Mouse (Mus musculus) spleen, adult 2 months (tissue): Measurements from ENCODE around the gene Ccr2. TPM values are rescaled to one million over a fixed set of nuclear protein-coding genes. Genes with fewer than 3 reads are reported as not detected.
A peak's percentile ranks its signal among the peaks of the same experiment; 100 is the strongest.
"Not testable (repeated sequence)": the region's sequence is repeated elsewhere in the genome, so short reads cannot be mapped to it uniquely, and the experiment has no call there.

Source experiments
- DNase-seq, 2 experiments: peaks; one replicate each; pipeline versions ENCODE4 v3.0.0 to v3.0.0-alpha.2; 2012 to 2021; ENCODE audit warnings: low spot score in 2 of 2, low read depth in 1 of 2
- H3K27ac ChIP-seq: fragments of 200-500 bp; 2 replicates; pipeline ENCODE4 v1.5.1; 2012; ENCODE audit warnings: low read length, inconsistent platforms; ENCODE audit not compliant: insufficient read depth
- H3K27me3 ChIP-seq: fragments of 200-500 bp; 2 replicates; pipeline ENCODE4 v1.6.1; 2012; ENCODE audit warnings: mild to moderate bottlenecking, moderate library complexity, low read length, inconsistent platforms; ENCODE audit not compliant: control insufficient read depth, insufficient read depth
- H3K36me3 ChIP-seq: fragments of 200-500 bp; 2 replicates; pipeline ENCODE4 v1.6.1; 2012; ENCODE audit warnings: mild to moderate bottlenecking, low read length, inconsistent platforms; ENCODE audit not compliant: control insufficient read depth, insufficient read depth
- H3K4me1 ChIP-seq: fragments of 200-500 bp; 2 replicates; pipeline ENCODE4 v1.6.1; 2011; ENCODE audit warnings: inconsistent platforms; ENCODE audit not compliant: control insufficient read depth, insufficient read depth, insufficient read length
- H3K4me3 ChIP-seq: fragments of 200-500 bp; 2 replicates; pipeline ENCODE4 v1.5.1; 2011; ENCODE audit warnings: mild to moderate bottlenecking, inconsistent platforms; ENCODE audit not compliant: insufficient read depth, insufficient read length; ENCODE audit errors: extremely low read depth
- CTCF ChIP-seq: fragments of 200-500 bp; IDR thresholded peaks from 2 replicates; pipeline ENCODE4 v1.5.1; 2011; ENCODE audit warnings: mild to moderate bottlenecking, inconsistent platforms; ENCODE audit not compliant: insufficient read depth, insufficient read length, insufficient replicate concordance; ENCODE audit errors: extremely low read depth
- POLR2A ChIP-seq: fragments of 200-500 bp; IDR thresholded peaks from 2 replicates; pipeline ENCODE4 v1.6.1; 2011; ENCODE audit warnings: low read depth, low read length, inconsistent platforms
- WGBS: fragments of 180-500 bp; shearing (Covaris S2); methylation state at CpG from one replicate; pipeline ENCODE4 v1.1.7; 2018; 5-methylcytosine and 5-hydroxymethylcytosine counted together
- polyA plus RNA-seq: library from polyadenylated mRNA; depleted of rRNA; stranded (reverse); fragments of >200 nt; gene quantifications from 2 replicates; pipeline ENCODE4 v1.2.3, GENCODE M21; 2012; rRNA removed

Ccr2 gene
- polyA plus RNA-seq, result 3.7 TPM in 2 replicates

DNA sequence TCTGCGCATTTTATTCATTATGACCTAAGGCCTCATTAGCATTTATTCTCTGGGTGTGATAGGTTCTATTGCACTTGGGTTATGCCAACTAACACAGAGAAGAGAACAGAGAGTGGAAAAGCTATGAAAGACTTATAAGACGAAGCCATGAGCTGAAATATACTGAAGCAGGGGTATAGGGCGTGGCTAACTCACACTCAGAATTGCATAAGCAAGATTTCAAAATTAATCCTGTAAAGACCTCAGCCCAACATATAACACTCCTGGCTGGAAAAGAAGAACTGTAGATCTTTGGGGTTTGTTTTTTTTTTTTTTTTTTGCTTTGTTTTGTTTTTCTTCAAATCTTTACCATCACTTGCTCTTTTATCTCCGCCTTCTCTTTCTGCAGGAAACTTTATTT is at the start of gene Ccr2:
Ccr2 (plus strand) TSS at position 228 of the 400 bp plus-strand sequence.
- no peak for TF ChIP-seq CTCF
- no peak for TF ChIP-seq POLR2A
- no peak within 1 kb of the TSS for H3K27ac ChIP-seq
- H3K4me3 ChIP-seq, result peak within 1 kb of the TSS; percentile 0; the same call in 1 of the 2 replicates
- no peaks in the 10 kb centered on the region for H3K27me3 ChIP-seq
- H3K36me3 ChIP-seq, result no peaks in the 10 kb centered on the region
- no peak for DNase-seq
- H3K4me1 ChIP-seq, result peaks cover 4% of the 10 kb centered on the region
- 88% methylated on average over 4 of the region's 4 CpGs for WGBS

- no peak for DNase-seq
- Histone ChIP-seq H3K27me3 (no peaks in the 10 kb centered on the region), H3K4me3 (no peak overlapping the region), H3K27ac (no peak overlapping the region), H3K4me1 (no peaks in the 10 kb centered on the region; the same call in 1 of the 2 replicates), H3K36me3 (no peaks in the 10 kb centered on the region)
- TF ChIP-seq POLR2A (no peak), CTCF (no peak)
- 51% methylated on average over 2 of the region's 2 CpGs for WGBS
Observed at GRCm38 (mm10) chr9:124053532-124053931, 48.2 kb upstream of the Ccr2 start.

DNA sequence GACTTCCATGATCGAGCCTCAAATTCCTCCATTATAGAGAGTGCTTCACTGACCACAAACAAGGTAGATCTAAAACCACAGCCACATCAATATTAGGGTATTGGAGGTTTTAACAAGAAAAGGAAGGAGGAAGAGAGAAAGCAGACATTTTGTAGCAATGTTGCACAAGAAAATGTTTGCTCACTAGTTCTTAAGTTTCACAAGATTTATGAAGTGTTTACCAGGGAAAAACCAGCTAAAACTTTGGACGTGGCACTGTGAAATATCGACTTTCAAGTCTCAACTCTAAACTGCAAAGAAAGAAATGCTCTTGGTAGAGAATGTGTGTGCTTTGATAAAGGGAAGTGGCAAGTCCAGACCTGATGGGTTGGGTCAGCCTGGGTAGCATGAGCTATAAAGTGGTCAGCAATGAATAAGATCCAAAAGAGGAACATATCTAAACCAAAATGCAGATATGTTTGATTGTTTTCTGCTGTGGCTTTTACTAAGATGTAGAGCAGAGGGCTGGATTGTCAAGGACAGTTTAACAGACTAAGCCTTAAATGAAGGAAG is 45.5 kb upstream of the Ccr2 start:
- Histone ChIP-seq H3K4me1 (no peaks in the 10 kb centered on the region; the same call in none of the 2 replicates), H3K36me3 (no peaks in the 10 kb centered on the region), H3K4me3 (no peak overlapping the region), H3K27me3 (no peaks in the 10 kb centered on the region), H3K27ac (no peak overlapping the region)
- no peak for TF ChIP-seq POLR2A
- TF ChIP-seq CTCF, result no peak
- WGBS, result 20% methylated on average over 3 of the region's 3 CpGs
- no peak for DNase-seq

DNA sequence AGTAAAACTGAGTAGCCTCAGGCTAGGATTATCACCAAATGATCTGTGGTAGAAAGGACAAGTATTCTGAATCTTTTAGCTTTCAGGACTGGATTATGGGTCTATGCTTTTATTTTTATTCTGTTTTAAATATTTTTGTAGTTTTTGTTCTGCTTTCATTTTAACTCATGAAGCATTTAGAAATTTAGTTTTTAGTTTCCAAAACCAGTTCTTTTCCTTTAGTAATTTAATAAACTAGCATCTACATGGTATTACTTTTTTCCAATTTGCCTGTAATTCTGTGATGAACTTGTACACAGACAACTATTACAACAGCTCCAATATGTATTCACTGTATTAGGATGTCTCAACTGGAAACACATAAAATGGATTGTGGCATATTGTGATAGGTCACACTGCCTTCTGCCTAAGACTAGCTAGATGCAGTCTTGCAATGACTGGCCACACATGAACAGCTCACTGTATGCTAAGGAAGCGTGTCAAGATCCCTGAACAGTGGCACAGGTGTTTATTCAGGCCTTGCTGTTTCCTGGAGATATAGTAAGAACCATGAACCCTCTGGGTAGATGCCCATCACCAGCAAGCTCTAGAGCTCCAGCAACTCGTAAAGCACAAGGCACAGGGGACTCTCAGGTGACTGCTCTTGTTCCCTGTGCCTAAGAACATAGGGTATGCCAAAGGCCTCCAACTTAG is 41.9 kb upstream of the Ccr2 start:
- Histone ChIP-seq H3K27me3 (no peaks in the 10 kb centered on the region), H3K27ac (no peak overlapping the region), H3K36me3 (no peaks in the 10 kb centered on the region), H3K4me1 (no peaks in the 10 kb centered on the region; the same call in none of the 2 replicates), H3K4me3 (no peak overlapping the region)
- DNase-seq, result no peak
- TF ChIP-seq POLR2A, result no peak
- no peak for TF ChIP-seq CTCF
- whole genome bisulfite sequencing, result 78% methylated on average over 2 of the region's 2 CpGs

DNA sequence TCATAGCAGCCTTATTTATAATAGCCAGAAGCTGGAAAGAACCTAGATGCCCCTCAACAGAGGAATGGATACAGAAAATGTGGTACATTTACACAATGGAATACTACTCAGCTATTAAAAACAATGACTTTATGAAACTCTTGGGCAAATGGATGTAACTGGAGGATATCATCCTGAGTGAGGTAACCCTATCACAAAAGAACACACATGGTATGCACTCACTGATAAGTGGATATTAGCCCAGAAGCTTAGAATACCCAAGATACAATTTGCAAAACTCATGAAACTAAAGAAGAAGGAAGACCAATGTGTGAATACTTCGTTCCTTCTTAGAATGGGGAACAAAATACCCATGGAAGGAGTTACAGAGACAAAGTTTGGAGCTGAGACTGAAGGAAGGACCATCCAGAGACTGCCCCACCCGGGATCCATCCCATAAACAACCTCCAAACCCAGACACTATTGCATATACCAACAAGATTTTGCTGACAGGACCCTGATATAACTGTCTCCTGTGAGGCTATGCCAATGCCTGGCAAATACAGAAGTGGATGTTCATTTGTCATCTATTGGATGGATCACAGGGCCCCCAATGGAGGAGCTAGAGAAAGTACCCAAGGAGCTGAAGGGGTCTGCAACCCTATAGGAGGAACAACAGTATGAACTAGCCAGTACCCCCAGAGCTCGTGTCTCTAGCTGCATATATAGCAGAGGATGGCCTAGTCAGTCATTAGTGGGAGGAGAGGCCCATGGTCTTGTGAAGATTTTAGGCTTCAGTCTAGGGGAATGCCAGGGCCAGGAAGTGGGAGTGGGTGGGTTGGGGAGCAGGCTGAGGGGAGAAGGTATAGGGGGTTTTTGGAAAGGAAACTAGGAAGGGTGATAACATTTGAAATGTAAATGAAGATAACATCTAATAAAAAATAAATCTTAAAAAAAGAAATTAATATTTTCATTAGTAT is 40.0 kb upstream of the Ccr2 start:
- not testable (repeated sequence) for H3K27me3 ChIP-seq, H3K4me1 ChIP-seq, H3K36me3 ChIP-seq, DNase-seq, H3K4me3 ChIP-seq, H3K27ac ChIP-seq
- WGBS, result 67% methylated on average over 3 of the region's 3 CpGs

DNA sequence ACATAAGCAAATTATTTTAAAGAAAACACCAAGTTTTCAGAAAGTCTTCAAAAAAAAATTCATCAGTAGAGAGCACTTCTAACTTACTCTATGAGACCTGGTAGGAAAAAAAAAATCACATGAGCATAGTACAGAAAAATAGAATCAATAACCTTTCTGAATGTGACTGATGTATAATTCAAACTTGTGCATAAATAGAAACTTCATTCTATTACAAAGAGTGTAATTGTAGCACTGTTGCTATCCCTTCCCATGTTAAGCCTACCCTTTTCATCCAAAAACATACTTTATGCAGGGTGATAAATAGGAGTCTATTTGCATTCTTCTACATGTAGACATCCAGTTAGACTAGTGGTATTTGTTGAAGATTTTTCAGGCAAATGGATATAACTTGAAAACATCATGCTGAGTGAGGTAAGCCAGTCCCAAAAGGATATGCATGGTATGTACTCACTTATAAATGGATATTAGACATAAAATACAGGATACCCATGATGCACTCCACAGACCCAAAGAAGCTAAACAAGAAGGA is 35.1 kb upstream of the Ccr2 start:
- Histone ChIP-seq H3K36me3 (no peaks in the 10 kb centered on the region), H3K4me1 (peaks cover 10% of the 10 kb centered on the region; the same call in 1 of the 2 replicates), H3K27me3 (no peaks in the 10 kb centered on the region), H3K27ac (no peak overlapping the region), H3K4me3 (no peak overlapping the region)
- TF ChIP-seq CTCF, result no peak
- TF ChIP-seq POLR2A, result no peak
- no peak for DNase-seq
